Mouse (Mus musculus) bone marrow macrophage, adult 2 months (primary cell): ENCODE results near the gene Hist1h2ap.
"Not testable (repeated sequence)": the region's sequence is repeated elsewhere in the genome, so short reads cannot be mapped to it uniquely, and the experiment has no call there.

Experiments
- CTCF ChIP-seq: IDR thresholded peaks from 2 replicates; pipeline ENCODE4 v1.5.1; 2012; ENCODE audit warnings: low read depth, mild to moderate bottlenecking, low read length, moderate library complexity
- POLR2A ChIP-seq: IDR thresholded peaks from 2 replicates; pipeline ENCODE4 v1.6.1; 2012; ENCODE audit warnings: mild to moderate bottlenecking, low read depth, low read length, borderline replicate concordance

DNA sequence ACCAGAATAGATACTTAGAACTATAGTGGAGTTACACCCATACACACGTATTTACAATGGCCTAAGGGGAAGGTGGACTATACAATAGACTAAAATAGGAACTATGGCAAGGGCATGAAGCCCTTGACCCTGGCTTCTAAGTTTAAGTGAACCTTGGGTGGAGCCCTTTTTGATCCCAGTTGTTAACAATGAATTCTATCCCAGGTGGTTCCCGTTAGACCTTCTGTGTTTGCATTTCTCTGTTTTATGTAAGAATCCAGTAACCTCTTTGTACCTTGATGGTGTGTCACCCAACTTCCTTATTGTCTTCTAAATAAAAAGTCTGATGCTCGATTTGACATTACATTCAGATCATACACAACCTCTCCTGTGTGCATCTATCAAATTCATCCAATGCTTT lies 32.2 kb upstream of the Hist1h2ap start:
- TF ChIP-seq CTCF, POLR2A: not testable (repeated sequence)
